In the genomic region with DNA sequence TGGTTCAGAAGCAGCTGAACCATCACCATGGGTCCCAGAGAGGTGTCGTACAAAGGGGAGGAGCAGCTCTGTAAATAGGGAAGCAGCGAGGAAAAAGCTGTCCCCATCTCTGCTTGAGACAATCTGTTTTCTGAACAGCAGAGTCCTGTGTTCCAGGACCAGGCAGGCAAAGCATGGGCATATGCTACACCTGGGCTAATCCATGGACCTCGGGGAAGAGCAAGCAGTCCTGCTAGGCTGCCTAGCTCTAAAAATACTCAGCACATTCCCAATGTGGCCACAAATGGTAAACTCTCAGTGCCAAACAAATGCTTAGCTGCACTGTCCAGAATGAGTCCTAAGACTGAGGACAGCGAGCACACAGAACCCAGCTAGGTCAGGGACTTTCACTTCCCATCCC, we compare ENCODE assay signal across 19 mouse cellular contexts.
A peak's percentile ranks its signal among the peaks of the same experiment; 100 is the strongest.
DNase-seq lines count a peak whose midpoint lies in the region; TF ChIP-seq lines count a peak whose summit lies in the region.
"Had no signal": no experiment of that assay in that cellular context is flagged by ENCODE, and none has a peak within 500 bp of the region (broad histone marks: within the 10 kb centered on the region; RNA-seq: fewer than 3 reads in every experiment).

No protein-coding gene starts in this region.

- H3K27ac ChIP-seq in layer of hippocampus, adult 2 months = peak overlapping the region; percentile 80
- H3K27ac ChIP-seq: embryonic facial prominence, embryonic 13.5 days; forebrain, embryonic 12.5 days; heart, embryonic 10.5 days; hindbrain, embryonic 13.5 days; hindbrain, postnatal 0 days had no signal

- no peak for DNase-seq in layer of hippocampus, adult 2 months (ENCODE audit: low spot score in 2 of 2)
- no peak for DNase-seq in layer of hippocampus, postnatal 36 days
- DNase-seq in cerebellum, adult 11-12 months = peak; percentile 90
- peak; percentile 77 for DNase-seq in cerebellum, adult 8-10 months
- peak; percentile 71 to 76 for DNase-seq in cerebellum, postnatal 25 days
- DNase-seq in thymus, postnatal 4 days = no peak
- DNase-seq in thymus, postnatal 10 days (ENCODE audit: low spot score in 2 of 2) = no peak
- no peak for DNase-seq in lung, postnatal 36 days
- DNase-seq: adrenal gland, postnatal 10 days; forebrain, postnatal 0 days; gastrocnemius, postnatal 36 days; heart, adult 18-20 months; heart, postnatal 10 days; kidney, adult 11 months had no signal

- H3K4me3 ChIP-seq in layer of hippocampus, adult 2 months = no peak overlapping the region
- H3K4me3 ChIP-seq: embryonic facial prominence, embryonic 13.5 days; forebrain, embryonic 12.5 days; heart, embryonic 10.5 days; hindbrain, embryonic 13.5 days had no signal

- no peak for TF ChIP-seq CTCF in layer of hippocampus, adult 2 months (conservative IDR thresholded peaks at IDR 0.05)

Comparison
In these comparisons a context has a peak if more than half of its experiments do, and no peak if none do; other contexts are left out.
1. DNase-seq: peak in cerebellum, adult 11-12 months (single experiment), cerebellum, adult 8-10 months (single experiment) and cerebellum, postnatal 25 days (2 of 2); none in layer of hippocampus, adult 2 months (0 of 2), layer of hippocampus, postnatal 36 days (0 of 2), thymus, postnatal 4 days (single experiment), thymus, postnatal 10 days (0 of 2) and lung, postnatal 36 days (single experiment).